Mouse (Mus musculus) forebrain, embryonic 15.5 days (tissue): Measurements from ENCODE around the gene Spata18. TPM values are rescaled to one million over a fixed set of nuclear protein-coding genes. Genes with fewer than 3 reads are reported as not detected.

Experiments
- ATAC-seq: fragments of 200-750 bp; cut with Nextera tagmentation; replicated peaks from 2 replicates; pipeline ENCODE4 v1.8.0; 2017; ENCODE audit warnings: mild to moderate bottlenecking, moderate TSS enrichment, moderate library complexity
- H3K27ac ChIP-seq: fragments of 300-500 bp; sonication (generic); replicated peaks from 2 replicates; pipeline ENCODE4 v1.5.1; 2015; ENCODE audit warnings: mild to moderate bottlenecking, inconsistent platforms
- H3K27me3 ChIP-seq: fragments of 300-500 bp; sonication (generic); 2 replicates; pipeline ENCODE4 v1.6.1; 2015; ENCODE audit warnings: inconsistent platforms
- H3K36me3 ChIP-seq: fragments of 300-500 bp; sonication (generic); 2 replicates; pipeline ENCODE4 v1.6.1; 2015; ENCODE audit warnings: mild to moderate bottlenecking, inconsistent platforms
- H3K4me1 ChIP-seq: fragments of 300-500 bp; sonication (generic); 2 replicates; pipeline ENCODE4 v1.6.1; 2015; ENCODE audit warnings: inconsistent platforms
- H3K4me2 ChIP-seq: fragments of 300-500 bp; sonication (generic); replicated peaks from 2 replicates; pipeline ENCODE4 v1.6.1; 2015; ENCODE audit warnings: mild to moderate bottlenecking, inconsistent platforms
- H3K4me3 ChIP-seq: fragments of 300-500 bp; sonication (generic); 2 replicates; pipeline ENCODE4 v1.5.1; 2015; ENCODE audit warnings: mild to moderate bottlenecking, inconsistent platforms
- H3K9ac ChIP-seq: fragments of 300-500 bp; sonication (generic); replicated peaks from 2 replicates; pipeline ENCODE4 v1.6.1; 2015; ENCODE audit warnings: mild to moderate bottlenecking, inconsistent platforms
- H3K9me3 ChIP-seq: fragments of 300-500 bp; sonication (generic); 2 replicates; pipeline ENCODE4 v1.6.1; 2016; ENCODE audit warnings: inconsistent platforms
- WGBS: fragments of 180-500 bp; shearing (Covaris S2); methylation state at CpG from one replicate; pipeline ENCODE4 v1.1.7; 2015; ENCODE audit warnings: mixed read lengths; 5-methylcytosine and 5-hydroxymethylcytosine counted together
- polyA plus RNA-seq: library from polyadenylated mRNA; unstranded; fragments of >200 nt; fragmentation: Nextera tagmentation; extraction: Ambion mirVana; gene quantifications from 2 replicates; pipeline ENCODE4 v1.2.1, GENCODE M21; 2015

Spata18 gene
- polyA plus RNA-seq, 1 experiment from 2014 or later, result 0.78 TPM

DNA sequence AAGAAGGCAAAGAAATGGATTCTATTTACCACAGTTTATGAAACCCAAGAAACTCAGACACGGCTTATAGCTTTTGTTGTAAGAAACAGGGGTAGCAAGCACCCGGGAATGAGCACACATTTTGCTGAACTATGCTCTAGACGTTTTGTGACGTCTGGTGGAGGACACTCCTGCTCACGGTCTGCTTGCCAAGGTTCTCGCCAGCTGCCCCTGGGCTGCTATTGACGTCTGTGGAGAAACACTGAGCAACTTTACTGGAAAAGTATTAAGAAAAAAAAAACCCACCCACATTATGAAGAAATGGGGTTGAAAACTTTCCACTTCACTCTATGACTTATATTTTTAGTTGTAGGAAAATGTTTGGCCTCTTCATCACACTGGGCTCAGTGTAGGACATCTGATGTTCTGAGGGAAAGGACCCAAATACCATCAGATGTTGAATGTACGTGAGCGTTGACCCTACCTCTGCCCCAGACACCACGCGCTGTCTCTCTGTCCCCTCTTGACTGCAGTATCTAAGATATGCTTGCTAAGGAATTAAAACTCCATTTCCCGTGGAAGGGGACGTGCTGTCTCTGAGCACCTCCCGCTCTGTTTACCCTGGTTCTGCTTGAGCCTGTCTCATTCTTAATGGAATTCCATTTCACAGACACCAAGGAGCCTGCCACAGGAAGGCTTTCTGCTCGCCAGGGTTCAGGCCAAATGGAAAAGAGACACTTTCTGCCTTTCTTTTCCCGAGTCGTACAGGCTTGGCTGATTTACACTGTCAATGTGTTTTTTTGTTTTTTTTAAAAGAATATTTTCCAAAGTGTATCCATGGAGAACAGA, 50.1 kb downstream of the Spata18 start:
- no peaks in the 10 kb centered on the region for H3K4me1 ChIP-seq
- no peaks in the 10 kb centered on the region for H3K9me3 ChIP-seq
- 81% methylated on average over 17 of the region's 17 CpGs for WGBS
- H3K4me2 ChIP-seq, result no peak overlapping the region
- H3K9ac ChIP-seq, result no peak overlapping the region
- H3K4me3 ChIP-seq, result no peak overlapping the region
- no peaks in the 10 kb centered on the region for H3K36me3 ChIP-seq
- ATAC-seq, result no peak
- no peaks in the 10 kb centered on the region for H3K27me3 ChIP-seq
- H3K27ac ChIP-seq, result no peak overlapping the region

DNA sequence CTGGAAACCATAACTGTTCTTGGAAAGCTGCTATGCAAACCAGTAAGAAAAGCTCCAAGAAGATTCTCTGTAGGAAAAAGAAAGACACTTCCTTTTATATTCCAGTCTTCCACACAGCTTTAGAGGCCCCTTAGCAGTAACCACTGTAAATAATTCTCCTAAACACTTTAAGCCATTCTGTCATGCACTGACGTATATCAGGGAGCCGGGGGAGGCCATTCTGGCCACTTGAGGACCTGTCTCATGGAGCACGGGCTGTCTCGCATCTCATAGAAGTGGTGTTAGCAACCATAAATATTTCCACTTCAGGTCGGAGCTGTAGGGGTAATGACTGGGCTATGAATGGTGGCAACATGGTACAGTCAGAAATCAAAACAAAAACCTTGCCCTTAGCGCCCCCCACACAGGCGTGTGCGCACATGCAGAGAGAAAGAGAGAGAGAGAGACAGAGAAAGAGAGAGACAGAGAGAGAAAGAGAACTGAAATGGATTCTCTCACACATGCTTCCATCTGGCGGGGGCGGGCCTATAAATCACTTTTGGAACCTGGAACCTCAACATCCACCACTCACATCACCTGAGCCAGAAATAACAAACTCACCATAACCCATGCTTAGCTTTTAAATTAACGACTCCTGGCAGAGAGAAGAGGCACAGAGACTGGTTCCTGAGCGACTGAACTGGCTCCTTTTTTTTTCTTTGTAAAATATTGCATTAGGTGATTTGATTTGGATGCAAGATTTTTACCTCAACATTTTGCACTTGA, 50.9 kb downstream of the Spata18 start:
- no peak for ATAC-seq
- WGBS, result 86% methylated on average over 12 of the region's 12 CpGs

DNA sequence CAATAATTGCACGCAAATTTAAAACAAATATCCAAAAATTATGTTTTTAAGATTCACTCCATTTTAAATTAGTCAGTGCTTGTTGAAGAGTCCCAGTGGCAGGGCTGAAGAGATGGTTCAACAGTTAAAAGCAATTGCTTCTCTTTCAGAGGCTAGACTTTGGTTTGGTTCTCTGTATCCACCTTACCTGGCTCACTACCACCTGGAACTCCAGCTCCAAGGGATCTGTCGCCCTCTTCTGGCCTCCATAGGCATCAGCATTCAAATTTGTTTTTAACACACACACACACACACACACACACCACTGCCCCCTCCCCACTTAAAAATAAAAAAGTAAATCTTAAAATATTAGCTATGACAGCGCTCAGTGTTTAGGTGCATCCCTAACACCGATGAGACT, 51.9 kb downstream of the Spata18 start:
- Histone ChIP-seq H3K4me3 (no peak overlapping the region), H3K4me1 (no peaks in the 10 kb centered on the region), H3K9ac (no peak overlapping the region), H3K27me3 (no peaks in the 10 kb centered on the region), H3K9me3 (no peaks in the 10 kb centered on the region), H3K36me3 (no peaks in the 10 kb centered on the region), H3K4me2 (no peak overlapping the region), H3K27ac (no peak overlapping the region)
- WGBS, result 94% methylated on average over 4 of the region's 4 CpGs
- no peak for ATAC-seq

More for the DNA sequence above, 50.9 kb downstream of the Spata18 start:
- Histone ChIP-seq H3K27me3 (no peaks in the 10 kb centered on the region), H3K36me3 (no peaks in the 10 kb centered on the region), H3K4me2 (no peak overlapping the region), H3K27ac (no peak overlapping the region), H3K4me3 (no peak overlapping the region), H3K9me3 (no peaks in the 10 kb centered on the region), H3K9ac (no peak overlapping the region), H3K4me1 (no peaks in the 10 kb centered on the region)

DNA sequence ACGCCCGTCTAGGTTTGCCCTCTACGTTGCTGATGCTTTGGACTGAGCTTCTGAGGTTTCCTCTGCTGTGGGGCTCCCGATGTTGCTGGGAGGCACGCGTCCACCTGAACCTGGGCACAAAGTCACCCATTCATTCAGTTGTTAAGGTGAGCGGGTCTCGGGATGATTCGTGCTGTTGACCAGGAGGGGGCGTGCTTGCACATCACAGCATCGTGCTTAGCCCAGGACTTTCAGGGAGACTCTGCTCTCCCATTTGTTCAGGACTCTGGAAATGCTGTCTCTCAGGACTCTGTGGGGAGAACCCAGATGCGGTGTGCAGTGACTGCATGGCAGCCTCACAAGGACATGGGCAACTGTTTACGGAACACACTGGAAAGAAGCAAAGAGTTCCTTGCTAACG, 53.1 kb downstream of the Spata18 start:
- H3K9me3 ChIP-seq, result no peaks in the 10 kb centered on the region
- H3K4me2 ChIP-seq, result no peak overlapping the region
- ATAC-seq, result no peak
- WGBS, result 43% methylated on average over 14 of the region's 14 CpGs
- H3K36me3 ChIP-seq, result no peaks in the 10 kb centered on the region
- no peak overlapping the region for H3K27ac ChIP-seq
- H3K4me3 ChIP-seq, result no peak overlapping the region
- H3K27me3 ChIP-seq, result no peaks in the 10 kb centered on the region
- no peak overlapping the region for H3K9ac ChIP-seq
- H3K4me1 ChIP-seq, result no peaks in the 10 kb centered on the region

DNA sequence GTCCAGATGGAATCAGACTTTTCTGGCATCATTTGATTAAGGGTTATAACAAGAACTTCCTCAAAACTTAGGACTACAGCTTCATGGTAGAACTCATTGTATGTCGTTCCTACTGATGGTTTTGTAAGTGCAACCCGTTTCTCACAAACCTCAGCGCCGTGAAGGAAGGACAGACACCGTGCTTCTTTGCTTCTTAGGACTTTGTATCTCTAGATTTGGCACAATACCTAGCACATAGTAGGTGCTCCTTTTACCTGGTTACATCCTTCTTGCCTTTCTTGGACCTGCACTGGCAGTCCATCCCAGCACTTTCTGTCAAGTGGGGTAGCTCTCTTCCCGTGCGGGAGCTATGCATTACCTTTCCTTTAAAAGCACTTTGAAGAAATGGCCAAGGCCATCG, 53.6 kb downstream of the Spata18 start:
- Histone ChIP-seq H3K9ac (no peak overlapping the region), H3K4me3 (no peak overlapping the region), H3K27me3 (no peaks in the 10 kb centered on the region), H3K36me3 (no peaks in the 10 kb centered on the region), H3K9me3 (no peaks in the 10 kb centered on the region), H3K27ac (no peak overlapping the region), H3K4me1 (no peaks in the 10 kb centered on the region), H3K4me2 (no peak overlapping the region)
- WGBS, result 92% methylated on average over 8 of the region's 8 CpGs
- no peak for ATAC-seq

DNA sequence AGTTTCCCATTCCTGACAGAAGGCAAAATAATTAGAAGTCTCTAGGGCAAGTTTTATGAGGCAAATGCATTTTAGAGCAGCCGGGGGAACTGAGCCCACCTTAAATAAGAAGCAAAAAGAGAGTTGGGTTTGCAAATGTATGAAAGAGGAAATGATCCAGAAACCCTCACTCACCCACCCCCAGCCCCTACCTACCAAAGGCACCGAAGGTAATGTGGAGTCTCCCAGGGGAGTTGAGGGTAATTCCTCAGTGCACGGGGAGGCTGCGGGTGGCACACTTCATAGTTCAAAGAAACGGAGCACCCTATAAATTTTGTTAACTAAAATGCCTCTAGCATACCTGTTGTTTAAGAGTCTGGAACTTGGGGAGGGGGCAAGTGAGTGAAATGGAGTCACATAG, 54.1 kb downstream of the Spata18 start:
- whole genome bisulfite sequencing, result 87% methylated on average over 5 of the region's 5 CpGs
- no peak overlapping the region for H3K4me2 ChIP-seq
- no peak overlapping the region for H3K4me3 ChIP-seq
- ATAC-seq, result no peak
- no peak overlapping the region for H3K27ac ChIP-seq
- no peak overlapping the region for H3K9ac ChIP-seq
- no peaks in the 10 kb centered on the region for H3K36me3 ChIP-seq
- no peaks in the 10 kb centered on the region for H3K4me1 ChIP-seq
- no peaks in the 10 kb centered on the region for H3K9me3 ChIP-seq
- no peaks in the 10 kb centered on the region for H3K27me3 ChIP-seq

DNA sequence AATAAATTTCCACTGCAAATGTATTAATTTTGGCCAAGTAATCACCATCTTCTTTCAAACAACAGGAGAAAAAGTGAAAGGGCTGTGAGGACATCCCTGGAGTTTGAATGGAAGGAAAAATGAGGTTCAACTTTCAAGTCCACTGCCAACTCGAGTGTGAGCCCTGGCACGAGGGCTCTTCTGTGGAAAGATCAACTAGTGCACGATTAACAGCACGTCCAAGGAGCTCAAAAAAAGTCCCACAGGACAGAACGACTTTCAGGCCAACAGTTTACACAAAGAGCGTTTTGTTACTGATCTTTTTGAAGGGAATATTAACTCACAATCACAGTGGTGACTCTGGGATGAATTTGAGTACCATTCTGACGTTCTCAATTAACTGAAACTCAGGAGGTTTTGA, 61.7 kb downstream of the Spata18 start:
- no peaks in the 10 kb centered on the region for H3K9me3 ChIP-seq
- 61% methylated on average over 7 of the region's 7 CpGs for WGBS

DNA sequence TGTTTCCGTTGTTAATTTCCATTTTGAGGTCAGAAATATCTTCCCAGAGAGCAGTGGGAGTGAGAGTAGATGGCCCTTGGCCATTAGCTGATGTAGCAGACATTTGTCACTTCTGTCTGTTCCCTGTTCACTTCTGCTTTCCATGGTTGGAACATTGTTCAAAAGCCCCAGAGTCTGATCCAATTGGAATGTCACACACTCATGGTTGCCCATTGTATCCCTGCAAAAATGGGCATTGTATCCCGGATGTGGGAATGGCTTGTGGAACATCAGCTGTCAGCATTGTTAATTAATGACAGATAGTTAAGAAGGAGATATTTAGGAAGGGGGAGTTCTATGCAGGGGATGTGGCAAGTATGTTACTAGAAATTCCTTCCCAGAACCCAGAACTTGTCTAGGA, 65.8 kb downstream of the Spata18 start:
- no peak for ATAC-seq

More for the DNA sequence above, 61.7 kb downstream of the Spata18 start:
- no peak for ATAC-seq
- Histone ChIP-seq H3K27me3 (no peaks in the 10 kb centered on the region), H3K36me3 (no peaks in the 10 kb centered on the region), H3K4me1 (no peaks in the 10 kb centered on the region), H3K4me2 (no peak overlapping the region), H3K4me3 (no peak overlapping the region), H3K9ac (no peak overlapping the region), H3K27ac (no peak overlapping the region)

DNA sequence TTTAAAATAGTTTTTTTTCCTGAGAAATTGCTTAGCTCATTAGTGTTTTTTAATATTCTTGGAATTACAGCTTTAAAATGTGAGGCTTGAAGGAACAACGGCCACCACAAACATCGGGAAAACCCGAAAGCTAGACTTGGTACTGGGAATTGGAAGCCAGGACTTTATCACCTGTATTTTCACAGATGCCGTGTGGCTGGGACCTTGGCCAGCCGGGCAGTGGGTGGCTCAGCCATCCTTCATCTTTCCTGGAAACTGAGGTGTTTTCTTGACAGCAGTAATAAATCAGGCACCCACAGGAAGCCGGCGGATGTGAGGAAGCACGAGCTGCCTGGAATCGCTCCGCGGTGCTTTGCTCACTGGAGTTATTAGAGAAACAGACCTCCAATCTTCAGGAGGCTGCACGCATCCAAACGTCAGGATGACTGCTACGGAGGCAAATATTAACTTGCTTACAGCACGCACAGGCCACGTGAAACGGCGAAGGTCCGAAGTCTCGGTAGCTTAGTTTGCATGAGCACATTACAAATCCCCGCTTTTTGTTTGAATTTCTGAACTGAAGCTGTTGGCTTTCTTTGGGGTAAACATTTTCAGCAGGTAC, 70.6 kb downstream of the Spata18 start:
- Histone ChIP-seq H3K4me3 (no peak overlapping the region), H3K9ac (no peak overlapping the region), H3K36me3 (no peaks in the 10 kb centered on the region), H3K27ac (no peak overlapping the region), H3K9me3 (no peaks in the 10 kb centered on the region), H3K4me2 (no peak overlapping the region), H3K4me1 (no peaks in the 10 kb centered on the region), H3K27me3 (no peaks in the 10 kb centered on the region)
- no peak for ATAC-seq
- 92% methylated on average over 21 of the region's 21 CpGs for WGBS

More for the DNA sequence above, 65.8 kb downstream of the Spata18 start:
- no peaks in the 10 kb centered on the region for H3K36me3 ChIP-seq
- no peak overlapping the region for H3K9ac ChIP-seq
- no peaks in the 10 kb centered on the region for H3K9me3 ChIP-seq
- no peak overlapping the region for H3K4me3 ChIP-seq
- no peak overlapping the region for H3K27ac ChIP-seq
- 70% methylated on average over 2 of the region's 2 CpGs for WGBS
- no peak overlapping the region for H3K4me2 ChIP-seq
- H3K27me3 ChIP-seq, result no peaks in the 10 kb centered on the region
- no peaks in the 10 kb centered on the region for H3K4me1 ChIP-seq

DNA sequence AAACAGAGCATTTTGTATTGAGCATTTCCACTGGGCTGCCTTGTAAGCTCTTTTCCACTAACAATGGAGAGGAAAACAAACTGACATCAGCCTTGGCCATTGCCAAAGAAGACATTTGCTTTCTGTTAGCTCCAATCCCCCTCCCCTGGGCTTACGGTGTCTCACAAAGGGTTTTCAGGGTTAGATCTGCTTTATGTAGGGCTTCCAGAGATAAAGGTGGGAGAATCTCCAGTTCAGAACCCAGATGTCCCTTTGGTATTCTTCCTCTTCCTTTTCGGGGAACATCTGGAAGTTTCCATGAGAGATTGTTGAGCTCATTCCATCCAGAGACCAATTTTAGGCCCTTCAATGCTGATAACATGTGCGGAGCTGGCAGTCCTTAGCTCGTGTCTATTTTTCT, 74.8 kb downstream of the Spata18 start:
- no peak overlapping the region for H3K9ac ChIP-seq
- H3K27ac ChIP-seq, result no peak overlapping the region
- no peak overlapping the region for H3K4me3 ChIP-seq
- H3K9me3 ChIP-seq, result no peaks in the 10 kb centered on the region
- no peak overlapping the region for H3K4me2 ChIP-seq
- 87% methylated on average over 4 of the region's 4 CpGs for WGBS
- H3K4me1 ChIP-seq, result no peaks in the 10 kb centered on the region
- no peaks in the 10 kb centered on the region for H3K36me3 ChIP-seq
- ATAC-seq, result no peak
- H3K27me3 ChIP-seq, result no peaks in the 10 kb centered on the region

DNA sequence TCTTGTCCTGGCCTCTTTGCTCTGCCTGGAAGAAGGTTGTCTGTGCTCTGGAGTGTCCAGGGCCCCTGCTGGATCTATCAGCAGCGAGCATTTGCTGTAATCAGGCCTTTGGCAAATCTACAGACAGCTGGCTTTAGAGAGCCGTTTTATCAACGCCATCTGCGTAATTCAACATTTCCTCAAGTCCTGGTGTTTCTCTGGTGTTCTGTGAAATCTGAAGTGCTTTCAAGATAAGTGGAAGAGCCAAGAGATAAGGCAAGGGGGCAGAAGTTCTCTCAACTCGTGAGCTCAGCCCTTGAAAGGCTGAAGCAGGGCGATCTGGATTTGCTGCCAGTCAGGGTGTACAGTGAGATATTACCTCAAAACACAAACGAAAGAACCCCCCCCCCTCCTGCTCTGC, 77.5 kb downstream of the Spata18 start:
- Histone ChIP-seq H3K9ac (no peak overlapping the region), H3K4me1 (no peaks in the 10 kb centered on the region), H3K27ac (no peak overlapping the region), H3K36me3 (no peaks in the 10 kb centered on the region), H3K27me3 (no peaks in the 10 kb centered on the region), H3K4me2 (no peak overlapping the region), H3K9me3 (no peaks in the 10 kb centered on the region), H3K4me3 (no peak overlapping the region)
- no peak for ATAC-seq
- 81% methylated on average over 7 of the region's 7 CpGs for WGBS
